ENCODE assay signal across 10 mouse cellular contexts in the genomic region with DNA sequence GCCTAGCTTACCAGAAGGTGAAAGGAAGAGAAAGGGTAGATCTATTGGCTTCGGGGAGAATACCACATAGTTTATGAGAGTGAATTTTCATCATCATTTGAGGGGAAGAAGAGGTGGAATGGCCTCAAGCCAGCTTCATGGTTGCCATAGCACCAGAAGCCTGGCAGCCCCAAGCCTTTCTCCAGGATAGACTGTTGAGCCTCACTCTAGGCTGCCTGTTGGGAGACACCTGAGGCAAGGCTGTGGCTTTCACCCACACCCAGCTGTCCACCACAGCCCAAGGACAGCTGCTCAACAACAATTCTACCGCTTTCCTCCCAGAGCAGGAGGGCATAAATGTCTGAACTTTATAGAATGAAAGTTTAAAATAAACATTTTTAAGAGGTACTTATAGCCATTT. TPM values are rescaled to one million over a fixed set of nuclear protein-coding genes. Genes with fewer than 3 reads are reported as not detected.
DNase-seq lines count a peak whose midpoint lies in the region; ATAC-seq and TF ChIP-seq lines count a peak whose summit lies in the region.
"Had no signal": no experiment of that assay in that cellular context is flagged by ENCODE, and none has a peak within 500 bp of the region (broad histone marks: within the 10 kb centered on the region; RNA-seq: fewer than 3 reads in every experiment).

No protein-coding gene starts in this region.

- H3K27me3 ChIP-seq in neural tube, embryonic 15.5 days (replicated peaks): no peaks in the 10 kb centered on the region
- peaks cover 1% of the 10 kb centered on the region; the same call in 1 of the 2 replicates for H3K27me3 ChIP-seq in kidney, adult 2 months (replicated peaks; ENCODE audit: control insufficient read depth, insufficient read depth, low read length)

- no peaks in the 10 kb centered on the region for H3K9me3 ChIP-seq in neural tube, embryonic 15.5 days (replicated peaks)

- H3K4me1 ChIP-seq in neural tube, embryonic 15.5 days: peaks cover 36% of the 10 kb centered on the region
- no peaks in the 10 kb centered on the region for H3K4me1 ChIP-seq in kidney, adult 2 months (ENCODE audit: control insufficient read depth, insufficient read depth, low read length)

- 53% methylated on average over 2 of the region's 2 CpGs for WGBS in neural tube, embryonic 15.5 days
- 74% methylated on average over 2 of the region's 2 CpGs for WGBS in kidney, adult 2 months

- H3K27ac ChIP-seq in neural tube, embryonic 15.5 days (replicated peaks): peak overlapping the region; percentile 10; the same call in 1 of the 2 replicates
- H3K27ac ChIP-seq in kidney, adult 2 months (ENCODE audit: insufficient read depth, low read depth, low read length): no peak overlapping the region

- H3K4me2 ChIP-seq in neural tube, embryonic 15.5 days: peak overlapping the region; percentile 75
- H3K4me2 ChIP-seq: liver, embryonic 11.5 days had no signal

- no peak overlapping the region for H3K9ac ChIP-seq in neural tube, embryonic 15.5 days (replicated peaks)

- no peak for TF ChIP-seq POLR2A in kidney, adult 2 months (IDR thresholded peaks at IDR 0.05; ENCODE audit: low read depth, low read length)

- H3K4me3 ChIP-seq in neural tube, embryonic 15.5 days (replicated peaks): peak overlapping the region; percentile 52
- no peak overlapping the region for H3K4me3 ChIP-seq in kidney, adult 2 months (ENCODE audit: insufficient read depth, low read depth, low read length)

- H3K36me3 ChIP-seq in neural tube, embryonic 15.5 days: no peaks in the 10 kb centered on the region
- H3K36me3 ChIP-seq in kidney, adult 2 months (ENCODE audit: control insufficient read depth, insufficient read depth, low read length): no peaks in the 10 kb centered on the region

- ATAC-seq in neural tube, embryonic 15.5 days (ENCODE audit: low FRiP score): no peak

- DNase-seq in right cerebral cortex, postnatal 10 days (ENCODE audit: low spot score in 2 of 2): peak; percentile 63
- DNase-seq in right cerebral cortex, adult 18-20 months: no peak
- peak; percentile 56 to 70 for DNase-seq in cerebellum, postnatal 25 days
- peak; percentile 59 for DNase-seq in layer of hippocampus, adult 9-11 months
- no peak for DNase-seq in adrenal gland, postnatal 25 days
- no peak for DNase-seq in kidney, adult 2 months
- DNase-seq in spleen, postnatal 10 days (ENCODE audit: low spot score in 2 of 2): no peak
- DNase-seq: lung, postnatal 36 days had no signal

- no peak for TF ChIP-seq CTCF in kidney, adult 2 months (conservative IDR thresholded peaks at IDR 0.05; ENCODE audit: insufficient read depth, insufficient read length, low read depth, low read length)

RNA-seq across cellular contexts. Expression of a gene that starts 8.1 kb away (rescaled TPM):
- 27.9 and 33.6 TPM in 2 replicates for polyA plus RNA-seq in neural tube, embryonic 15.5 days (2015; fragmentation: Nextera tagmentation; extraction: Ambion mirVana)
- total RNA-seq in adrenal gland, postnatal 25 days (2021): 1.9 and 4.2 TPM in 2 replicates
- 0.08 and 0.11 TPM in 2 replicates for polyA plus RNA-seq in kidney, adult 2 months (2012; rRNA removed)

Comparison
In these comparisons a context has a peak if more than half of its experiments do, and no peak if none do; other contexts are left out.
1. DNase-seq: peak in right cerebral cortex, postnatal 10 days (2 of 2), cerebellum, postnatal 25 days (2 of 2) and layer of hippocampus, adult 9-11 months (single experiment); none in right cerebral cortex, adult 18-20 months (single experiment), adrenal gland, postnatal 25 days (single experiment), kidney, adult 2 months (single experiment) and spleen, postnatal 10 days (0 of 2).
2. RNA of a gene that starts 8.1 kb away (polyA plus RNA-seq): 27.9 to 33.6 TPM in neural tube, embryonic 15.5 days; 0.08 to 0.11 TPM in kidney, adult 2 months; every median in the first group is over 10 times any median in the second.